Mouse (Mus musculus): ENCODE data around the gene Rasgrf1. TPM values are rescaled to one million over a fixed set of nuclear protein-coding genes. Genes with fewer than 3 reads are reported as not detected.

The Rasgrf1 gene
- polyA plus RNA-seq, 1 experiment from 2014 or later, result 0.18 TPM

DNA sequence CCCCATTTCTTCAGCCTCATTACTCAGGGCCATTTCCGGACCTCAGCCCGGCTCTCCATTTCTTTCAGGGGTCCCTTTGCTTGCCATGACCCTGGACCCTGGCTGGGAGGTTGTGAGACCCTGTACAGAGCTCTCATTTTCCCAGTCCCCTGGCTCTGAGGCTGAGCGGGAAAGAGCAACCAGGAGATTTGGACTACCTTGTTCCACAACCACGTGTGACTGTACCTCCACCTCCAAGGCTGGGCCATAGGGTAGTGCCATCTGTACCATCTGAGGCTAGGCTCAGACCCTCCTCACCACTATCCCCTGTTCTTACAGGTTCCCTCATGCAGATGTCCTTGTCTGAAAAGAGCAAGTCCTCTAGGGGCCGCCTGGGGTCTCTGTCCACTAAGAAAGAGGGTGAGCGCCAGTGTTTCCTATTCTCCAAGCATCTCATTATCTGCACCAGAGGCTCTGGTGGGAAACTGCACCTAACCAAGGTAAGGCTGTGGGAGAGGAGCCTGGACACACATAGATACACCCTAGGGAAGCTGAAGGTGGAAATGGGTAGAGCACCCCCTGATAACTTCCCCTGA is 66.7 kb downstream of the Rasgrf1 start:
- WGBS, result 71% methylated on average over 6 of the region's 6 CpGs
- H3K27ac ChIP-seq, result no peak overlapping the region
- H3K4me3 ChIP-seq (replicated peaks), result no peak overlapping the region
- H3K27me3 ChIP-seq, result 0 out of 2 replicates have a peak, but pooled peaks cover 6% of the 10 kb centered on the region
- no peak overlapping the region for H3K9ac ChIP-seq
- no peak for ATAC-seq (ENCODE audit: low FRiP score)
- H3K9me3 ChIP-seq, result no peaks in the 10 kb centered on the region
- no peaks in the 10 kb centered on the region for H3K4me1 ChIP-seq
- no peak overlapping the region for H3K4me2 ChIP-seq
- H3K36me3 ChIP-seq (replicated peaks), result no peaks in the 10 kb centered on the region

DNA sequence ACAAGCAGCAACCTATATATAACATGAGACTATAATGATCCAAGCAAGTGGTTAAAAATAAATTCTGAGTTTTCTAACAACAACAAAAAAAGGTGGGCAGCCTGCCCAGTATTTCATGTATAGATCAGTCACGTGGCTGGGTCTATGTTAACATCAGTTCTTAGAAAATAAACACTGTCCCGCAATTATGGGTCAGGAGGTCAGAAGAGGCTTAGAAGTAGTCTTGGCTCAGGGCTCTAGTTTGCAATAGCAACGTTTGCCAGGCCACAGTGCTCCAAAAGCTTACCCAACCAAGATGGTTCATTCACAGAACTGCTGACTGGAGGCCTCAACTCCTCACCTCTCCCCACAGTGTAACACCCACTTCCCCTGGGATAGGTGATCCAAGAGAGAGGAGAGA is 69.5 kb downstream of the Rasgrf1 start:
- Histone ChIP-seq H3K36me3 (replicated peaks) (no peaks in the 10 kb centered on the region), H3K9ac (no peak overlapping the region), H3K27ac (no peak overlapping the region), H3K4me3 (replicated peaks) (no peak overlapping the region), H3K4me1 (no peaks in the 10 kb centered on the region), H3K9me3 (no peaks in the 10 kb centered on the region), H3K27me3 (0 out of 2 replicates have a peak, but pooled peaks cover 6% of the 10 kb centered on the region), H3K4me2 (no peak overlapping the region)
- 56% methylated on average over 3 of the region's 3 CpGs for WGBS
- ATAC-seq (ENCODE audit: low FRiP score), result no peak

DNA sequence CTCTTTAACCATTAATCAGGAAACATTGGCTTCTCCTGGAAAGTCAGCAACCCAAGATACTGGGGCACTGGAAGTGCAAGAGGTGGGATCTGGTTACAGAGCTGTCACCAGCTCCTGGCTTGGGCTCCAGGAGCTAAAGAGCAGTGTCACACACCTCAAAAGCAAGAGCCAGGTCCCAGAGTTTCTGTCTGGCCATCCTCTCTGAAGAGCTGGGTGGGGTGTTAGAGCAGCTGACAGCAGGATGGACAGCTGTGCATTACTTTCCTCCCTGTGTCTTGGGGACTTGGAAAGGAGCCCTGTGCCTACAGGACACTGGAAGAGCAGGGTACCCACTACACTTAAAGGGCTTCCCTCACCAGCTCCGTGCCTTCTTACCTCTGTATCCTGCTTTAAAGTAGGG is 72.5 kb downstream of the Rasgrf1 start:
- ATAC-seq (ENCODE audit: low FRiP score), result no peak
- WGBS, result 88% methylated on average over 1 of the region's 1 CpGs
- Histone ChIP-seq H3K9me3 (no peaks in the 10 kb centered on the region), H3K4me1 (no peaks in the 10 kb centered on the region), H3K4me2 (no peak overlapping the region), H3K4me3 (replicated peaks) (no peak overlapping the region), H3K27ac (no peak overlapping the region), H3K27me3 (no peaks in the 10 kb centered on the region), H3K36me3 (replicated peaks) (no peaks in the 10 kb centered on the region), H3K9ac (no peak overlapping the region)

DNA sequence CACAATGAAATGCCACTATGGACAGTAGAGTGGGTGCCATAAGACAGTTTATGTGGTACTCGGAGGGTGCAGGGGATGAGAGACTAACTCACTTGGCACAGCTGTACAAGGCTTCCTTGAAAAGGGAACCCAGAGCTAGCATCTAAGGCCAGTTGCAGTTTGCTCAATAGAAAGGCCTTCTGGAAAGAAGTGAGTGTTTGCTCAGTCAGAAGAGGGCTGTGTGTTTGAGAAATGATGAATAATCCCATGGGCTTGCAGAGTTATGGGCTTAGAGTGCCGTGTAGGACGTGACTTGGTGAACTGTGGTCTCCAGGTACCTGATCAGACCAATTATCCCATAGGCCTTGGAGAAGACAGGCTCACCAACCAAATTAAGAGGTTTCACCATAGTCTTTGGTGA is 78.3 kb downstream of the Rasgrf1 start:
- no peak overlapping the region for H3K4me2 ChIP-seq
- H3K27ac ChIP-seq, result no peak overlapping the region
- no peak overlapping the region for H3K4me3 ChIP-seq (replicated peaks)
- no peak for ATAC-seq (ENCODE audit: low FRiP score)
- 91% methylated on average over 3 of the region's 3 CpGs for WGBS
- H3K27me3 ChIP-seq, result no peaks in the 10 kb centered on the region
- no peaks in the 10 kb centered on the region for H3K4me1 ChIP-seq
- no peak overlapping the region for H3K9ac ChIP-seq
- no peaks in the 10 kb centered on the region for H3K9me3 ChIP-seq
- no peaks in the 10 kb centered on the region for H3K36me3 ChIP-seq (replicated peaks)

DNA sequence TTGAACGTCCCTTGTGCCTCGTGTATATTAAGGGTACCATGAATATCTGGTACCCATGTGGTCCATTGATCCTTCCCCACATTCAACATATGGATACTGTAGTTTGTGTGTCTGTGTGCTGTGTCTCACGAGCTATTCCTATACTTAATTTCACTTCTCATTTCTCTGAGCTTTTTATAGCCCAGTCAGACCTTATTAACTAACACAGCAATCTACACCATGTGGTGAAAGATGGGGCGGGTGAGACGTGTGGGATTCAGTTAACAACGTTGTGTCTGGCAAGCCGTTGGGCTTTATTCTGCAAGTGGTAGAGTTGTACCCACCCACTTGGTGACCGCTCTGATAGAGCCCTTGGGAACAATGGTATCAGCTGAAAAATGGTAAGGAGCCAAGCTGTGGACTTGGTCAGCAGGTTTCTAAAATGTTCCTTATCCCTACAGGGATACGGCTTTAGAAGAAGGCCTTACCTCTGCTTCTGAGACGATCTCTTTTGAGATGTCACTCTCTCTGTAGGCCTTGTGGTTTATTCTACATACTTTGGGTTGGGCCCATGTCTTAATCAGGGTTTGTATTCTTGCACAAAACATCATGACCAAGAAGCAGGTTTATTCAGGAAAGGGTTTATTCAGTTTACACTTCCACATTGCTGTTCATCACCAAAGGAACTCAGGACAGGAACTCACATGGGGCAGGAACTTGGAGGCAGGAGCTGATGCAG is 79.3 kb downstream of the Rasgrf1 start:
- Histone ChIP-seq H3K4me2 (no peak overlapping the region), H3K9ac (no peak overlapping the region), H3K4me1 (no peaks in the 10 kb centered on the region), H3K27me3 (no peaks in the 10 kb centered on the region), H3K4me3 (replicated peaks) (no peak overlapping the region), H3K9me3 (no peaks in the 10 kb centered on the region), H3K36me3 (replicated peaks) (no peaks in the 10 kb centered on the region), H3K27ac (no peak overlapping the region)
- ATAC-seq (ENCODE audit: low FRiP score), result no peak
- 89% methylated on average over 10 of the region's 10 CpGs for WGBS

DNA sequence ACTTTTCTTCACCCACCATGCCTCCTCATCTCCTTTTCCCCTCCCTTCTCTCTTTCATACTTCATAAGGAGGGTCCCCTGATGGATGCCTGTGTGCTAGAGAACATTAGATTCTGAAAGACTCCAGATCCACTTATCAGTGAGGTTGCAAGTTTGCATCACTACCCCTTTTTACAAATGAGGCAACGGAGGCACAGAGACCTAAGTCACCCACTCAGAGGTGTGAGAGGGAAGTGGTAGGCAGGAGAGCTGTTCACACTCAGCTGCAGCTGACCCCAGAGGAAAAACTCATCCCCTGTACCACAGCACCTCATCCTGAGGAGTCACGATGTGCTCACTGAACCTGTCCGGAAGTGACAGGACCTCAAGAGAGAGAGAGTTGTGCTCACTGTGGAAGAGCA is 96.7 kb downstream of the Rasgrf1 start:
- Histone ChIP-seq H3K4me1 (no peaks in the 10 kb centered on the region), H3K36me3 (replicated peaks) (no peaks in the 10 kb centered on the region), H3K9me3 (no peaks in the 10 kb centered on the region), H3K27ac (no peak overlapping the region), H3K9ac (no peak overlapping the region), H3K4me2 (no peak overlapping the region), H3K27me3 (no peaks in the 10 kb centered on the region), H3K4me3 (replicated peaks) (no peak overlapping the region)
- no peak for ATAC-seq (ENCODE audit: low FRiP score)
- 95% methylated on average over 3 of the region's 3 CpGs for WGBS

DNA sequence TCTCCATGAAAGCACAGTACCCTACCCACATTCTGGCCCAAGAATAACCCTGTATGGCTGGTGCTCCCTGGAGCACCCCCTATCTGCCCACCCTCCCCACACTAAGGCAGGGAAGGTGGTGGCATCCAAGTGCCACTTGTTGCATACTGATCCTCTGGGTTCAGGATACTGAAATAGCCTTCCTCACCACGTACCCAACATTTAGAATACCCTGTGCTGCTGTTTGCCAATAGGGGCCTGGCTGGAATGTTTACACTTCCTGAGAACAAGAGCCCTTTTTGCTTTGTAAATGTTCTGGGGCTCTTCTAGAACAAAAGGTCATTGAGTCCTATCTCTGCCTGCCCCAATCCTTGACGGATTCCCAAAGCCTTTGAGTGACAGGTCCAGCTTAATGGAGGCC is 97.4 kb downstream of the Rasgrf1 start:
- no peak overlapping the region for H3K4me3 ChIP-seq (replicated peaks)
- H3K4me2 ChIP-seq, result no peak overlapping the region
- no peaks in the 10 kb centered on the region for H3K9me3 ChIP-seq
- no peaks in the 10 kb centered on the region for H3K4me1 ChIP-seq
- ATAC-seq (ENCODE audit: low FRiP score), result no peak
- H3K9ac ChIP-seq, result no peak overlapping the region
- no peaks in the 10 kb centered on the region for H3K36me3 ChIP-seq (replicated peaks)
- no peaks in the 10 kb centered on the region for H3K27me3 ChIP-seq
- H3K27ac ChIP-seq, result no peak overlapping the region
- 17% methylated on average over 2 of the region's 2 CpGs for WGBS

DNA sequence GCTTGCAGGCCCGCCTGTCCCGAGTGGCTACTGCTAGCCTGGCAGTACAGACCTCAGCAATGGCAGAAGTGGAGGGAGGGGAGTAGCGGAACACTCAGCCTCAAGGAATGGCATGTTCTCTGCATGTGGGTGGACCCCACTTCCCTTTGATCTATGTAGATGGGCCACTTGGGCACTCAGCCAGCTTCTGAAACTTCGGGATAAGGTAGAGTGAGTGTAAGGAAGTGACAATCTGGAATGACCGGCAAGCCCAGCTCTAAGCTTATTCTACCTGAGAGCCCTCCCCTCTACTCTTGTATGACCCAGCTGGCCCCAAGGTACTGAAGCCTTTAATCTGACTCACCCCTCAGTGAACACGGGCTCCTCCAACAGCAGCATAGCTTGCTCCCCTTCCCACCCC is 98.4 kb downstream of the Rasgrf1 start:
- no peak for ATAC-seq (ENCODE audit: low FRiP score)
- WGBS, result 85% methylated on average over 6 of the region's 6 CpGs
- no peak overlapping the region for H3K4me3 ChIP-seq (replicated peaks)

DNA sequence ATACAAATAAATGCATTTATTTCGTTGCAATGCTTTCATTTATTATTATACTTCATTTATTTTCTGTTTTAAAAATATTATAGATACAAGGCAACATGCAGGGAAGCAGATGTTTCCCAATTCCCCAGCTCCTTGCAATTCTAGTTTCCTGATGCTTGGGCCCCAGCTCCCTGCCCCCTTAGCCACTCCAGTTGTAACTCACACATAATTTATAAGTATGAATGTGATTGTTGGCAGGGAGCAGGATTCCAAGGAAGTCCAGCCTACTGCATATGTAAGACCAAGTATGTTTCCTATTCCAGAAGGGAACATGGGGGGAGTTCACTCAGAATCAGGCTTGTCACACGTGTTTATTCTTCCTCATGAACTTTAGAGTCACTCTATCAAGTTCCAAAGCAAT is 102.1 kb downstream of the Rasgrf1 start:
- Histone ChIP-seq H3K4me2 (no peak overlapping the region), H3K36me3 (replicated peaks) (no peaks in the 10 kb centered on the region), H3K4me1 (no peaks in the 10 kb centered on the region), H3K4me3 (replicated peaks) (no peak overlapping the region), H3K27ac (no peak overlapping the region), H3K27me3 (no peaks in the 10 kb centered on the region), H3K9ac (no peak overlapping the region), H3K9me3 (no peaks in the 10 kb centered on the region)
- 65% methylated on average over 2 of the region's 2 CpGs for WGBS
- no peak for ATAC-seq (ENCODE audit: low FRiP score)

More for the DNA sequence above, 98.4 kb downstream of the Rasgrf1 start:
- Histone ChIP-seq H3K36me3 (replicated peaks) (no peaks in the 10 kb centered on the region), H3K9me3 (no peaks in the 10 kb centered on the region), H3K9ac (no peak overlapping the region), H3K4me2 (no peak overlapping the region), H3K27me3 (no peaks in the 10 kb centered on the region), H3K4me1 (no peaks in the 10 kb centered on the region), H3K27ac (no peak overlapping the region)

DNA sequence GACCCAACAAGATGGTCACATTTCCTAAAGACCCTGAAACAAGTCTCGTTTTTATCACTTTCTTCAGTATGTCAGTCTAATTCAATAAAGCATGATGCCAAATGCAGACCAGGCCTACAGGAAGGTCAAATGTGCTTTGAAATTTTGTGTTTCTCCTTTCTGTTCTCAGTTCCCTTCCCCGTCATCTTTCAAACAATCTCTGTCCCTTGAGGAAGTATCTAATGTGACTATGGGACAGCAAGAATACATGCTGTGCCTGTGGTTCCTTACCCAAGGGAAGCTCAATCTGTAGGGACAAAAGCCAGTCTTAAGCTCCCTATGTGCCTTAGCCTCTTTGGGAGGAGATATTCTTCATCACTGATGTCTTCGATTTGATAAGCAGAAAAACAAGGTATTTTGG is 104.9 kb downstream of the Rasgrf1 start:
- no peaks in the 10 kb centered on the region for H3K36me3 ChIP-seq (replicated peaks)
- H3K9me3 ChIP-seq, result no peaks in the 10 kb centered on the region
- no peak overlapping the region for H3K27ac ChIP-seq
- H3K27me3 ChIP-seq, result no peaks in the 10 kb centered on the region
- ATAC-seq (ENCODE audit: low FRiP score), result no peak
- 88% methylated on average over 3 of the region's 3 CpGs for WGBS
- H3K4me3 ChIP-seq (replicated peaks), result no peak overlapping the region
- no peak overlapping the region for H3K4me2 ChIP-seq
- H3K9ac ChIP-seq, result no peak overlapping the region
- H3K4me1 ChIP-seq, result no peaks in the 10 kb centered on the region

DNA sequence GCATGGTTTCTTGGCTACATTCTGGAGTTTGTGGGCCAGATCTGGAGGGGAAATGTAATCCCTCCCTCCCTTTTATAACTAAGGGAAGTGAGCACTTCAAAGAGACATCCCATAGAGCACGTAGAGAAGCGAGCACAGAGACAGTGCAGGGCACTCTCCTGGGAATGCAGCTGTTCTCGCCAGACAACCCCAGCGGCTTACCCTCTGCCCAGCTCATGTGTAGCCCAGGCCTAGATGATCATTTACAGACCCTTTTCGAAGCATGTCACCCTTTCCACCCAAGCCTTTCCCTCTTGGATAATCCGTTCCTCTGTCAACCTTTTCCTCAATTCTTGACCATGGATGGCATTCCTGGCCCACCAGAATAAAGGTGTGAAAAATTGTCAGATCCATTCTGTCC is 106.5 kb downstream of the Rasgrf1 start:
- Histone ChIP-seq H3K9ac (no peak overlapping the region), H3K36me3 (replicated peaks) (no peaks in the 10 kb centered on the region), H3K4me2 (no peak overlapping the region), H3K27ac (no peak overlapping the region), H3K9me3 (no peaks in the 10 kb centered on the region), H3K4me1 (no peaks in the 10 kb centered on the region), H3K27me3 (no peaks in the 10 kb centered on the region), H3K4me3 (replicated peaks) (no peak overlapping the region)
- WGBS, result 81% methylated on average over 6 of the region's 6 CpGs
- ATAC-seq (ENCODE audit: low FRiP score), result no peak

DNA sequence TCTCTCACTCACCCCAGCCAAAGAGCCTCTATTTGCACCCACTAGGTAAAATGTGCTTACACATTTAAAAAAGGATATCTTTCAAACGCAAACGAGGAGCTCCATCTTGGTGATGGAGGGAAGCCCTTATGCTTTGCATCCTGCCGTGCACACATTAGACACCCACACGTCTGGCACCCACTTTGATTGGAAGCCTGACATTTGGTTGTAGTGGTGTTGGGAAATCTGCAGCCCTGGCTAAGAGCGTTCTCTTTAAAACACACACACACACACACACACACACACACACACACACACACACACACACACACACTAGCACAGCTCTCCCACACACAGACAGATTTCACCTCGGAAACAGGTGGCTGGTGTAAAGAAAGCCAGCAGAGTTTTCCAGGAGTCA is 111.2 kb downstream of the Rasgrf1 start:
- no peaks in the 10 kb centered on the region for H3K36me3 ChIP-seq (replicated peaks)
- 73% methylated on average over 6 of the region's 6 CpGs for WGBS
- no peak overlapping the region for H3K4me2 ChIP-seq
- no peak overlapping the region for H3K9ac ChIP-seq
- H3K9me3 ChIP-seq, result no peaks in the 10 kb centered on the region
- H3K27me3 ChIP-seq, result no peaks in the 10 kb centered on the region
- no peak for ATAC-seq (ENCODE audit: low FRiP score)
- H3K4me3 ChIP-seq (replicated peaks), result no peak overlapping the region
- no peaks in the 10 kb centered on the region for H3K4me1 ChIP-seq
- H3K27ac ChIP-seq, result no peak overlapping the region

DNA sequence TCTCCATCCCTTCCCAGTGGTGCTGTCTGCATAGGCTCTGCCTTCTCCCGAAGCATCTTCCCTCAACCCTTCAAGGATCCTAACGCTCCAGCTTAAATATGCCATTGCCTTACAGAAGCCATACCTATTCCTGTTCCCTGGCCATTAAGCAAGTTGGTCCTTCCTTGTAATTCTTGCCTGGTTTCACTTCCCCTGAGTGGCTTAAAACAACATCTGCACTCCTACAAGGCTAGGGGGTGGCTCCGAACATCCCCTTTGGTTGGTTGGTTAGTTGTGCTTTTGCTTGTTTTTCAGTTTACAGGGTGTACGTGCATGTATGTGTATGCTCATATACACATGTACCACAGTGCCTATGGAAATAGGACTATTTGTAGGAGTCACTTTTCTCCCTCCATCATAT is 111.7 kb downstream of the Rasgrf1 start:
- H3K9me3 ChIP-seq, result no peaks in the 10 kb centered on the region
- H3K27ac ChIP-seq, result no peak overlapping the region
- H3K4me3 ChIP-seq (replicated peaks), result no peak overlapping the region
- no peak overlapping the region for H3K4me2 ChIP-seq
- H3K36me3 ChIP-seq (replicated peaks), result no peaks in the 10 kb centered on the region
- no peaks in the 10 kb centered on the region for H3K4me1 ChIP-seq
- WGBS, result 89% methylated on average over 4 of the region's 4 CpGs
- ATAC-seq (ENCODE audit: low FRiP score), result no peak
- H3K9ac ChIP-seq, result no peak overlapping the region
- no peaks in the 10 kb centered on the region for H3K27me3 ChIP-seq
